Mouse (Mus musculus): ENCODE results near the gene Ssh1. TPM values are rescaled to one million over a fixed set of nuclear protein-coding genes. Genes with fewer than 3 reads are reported as not detected.

Gene Ssh1
- polyA plus RNA-seq (2012; rRNA removed) = 13.7 and 14.6 TPM in 2 replicates

DNA sequence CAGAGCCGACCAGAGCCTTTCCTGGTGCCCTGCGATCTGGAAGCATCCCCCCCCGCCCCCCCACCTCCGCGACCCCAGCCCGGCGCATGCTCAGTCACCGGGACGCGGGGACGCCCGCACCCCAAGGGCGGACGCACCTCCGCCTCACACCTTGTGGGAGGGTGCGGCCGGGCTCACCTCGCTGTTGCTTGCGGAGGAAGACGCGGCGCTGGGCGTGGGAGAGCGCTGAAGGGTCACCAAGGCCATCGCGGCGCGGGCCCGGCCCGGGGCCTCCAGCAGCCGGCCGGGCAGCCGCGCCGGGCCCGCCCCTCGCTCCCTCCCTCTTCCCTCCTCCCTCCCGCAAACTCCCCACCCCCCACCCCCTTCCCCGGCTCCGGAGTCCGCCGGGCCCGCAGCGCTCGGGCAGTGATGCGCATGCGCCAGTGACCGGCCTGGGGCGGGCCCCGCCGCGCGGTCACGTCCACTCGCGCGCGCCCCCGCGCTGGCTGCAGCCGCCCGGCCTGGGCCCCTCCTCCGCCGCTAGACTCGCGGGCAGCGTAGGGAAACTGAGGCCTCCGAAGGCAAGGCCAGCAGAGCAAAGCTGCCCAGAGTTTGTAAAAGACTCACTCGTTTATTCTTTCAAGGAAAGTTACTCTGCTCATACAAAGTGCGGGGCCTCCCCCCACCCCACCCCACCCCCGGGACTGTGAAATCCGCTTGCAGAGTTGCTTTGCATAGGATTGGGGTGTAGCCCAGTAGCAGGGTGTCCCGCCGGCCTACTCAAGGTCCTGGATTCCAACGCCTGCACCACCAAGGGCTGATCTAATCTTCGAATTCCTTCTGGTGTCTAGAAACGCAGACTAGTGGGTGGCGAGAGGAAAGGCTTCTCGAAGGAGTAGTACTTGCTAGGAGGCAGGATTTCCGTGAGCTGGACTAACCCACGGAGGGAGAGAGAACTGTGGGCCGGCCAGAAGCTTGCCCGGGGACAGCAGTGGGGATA, at the start of gene Ssh1:
TSS of gene Ssh1 (minus strand) at position 408 of the 979 bp plus-strand sequence.

DNA sequence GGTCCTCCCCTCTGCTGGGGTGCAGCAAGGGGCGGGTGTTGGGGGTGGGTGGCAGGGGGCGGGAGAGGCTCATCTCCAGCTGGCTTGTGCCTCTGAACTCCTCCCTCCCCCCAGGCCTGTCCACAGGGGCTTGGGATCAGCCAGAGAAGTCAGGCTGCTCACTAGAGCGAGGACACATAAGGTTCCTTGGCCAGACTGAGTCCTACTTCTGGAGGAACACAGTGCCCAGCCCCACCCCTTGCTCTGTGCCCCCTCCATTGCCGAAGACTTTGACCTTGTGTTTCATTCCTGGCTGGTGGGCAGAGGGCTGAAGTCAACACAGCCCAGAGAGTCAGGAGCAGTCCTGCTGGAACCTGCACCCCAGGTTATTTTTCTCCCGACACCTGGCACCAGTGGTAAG, 9.8 kb upstream of the Ssh1 start, which contains the start of gene Dao:
TSS of gene Dao (plus strand) at position 162 of the 400 bp plus-strand sequence.

DNA sequence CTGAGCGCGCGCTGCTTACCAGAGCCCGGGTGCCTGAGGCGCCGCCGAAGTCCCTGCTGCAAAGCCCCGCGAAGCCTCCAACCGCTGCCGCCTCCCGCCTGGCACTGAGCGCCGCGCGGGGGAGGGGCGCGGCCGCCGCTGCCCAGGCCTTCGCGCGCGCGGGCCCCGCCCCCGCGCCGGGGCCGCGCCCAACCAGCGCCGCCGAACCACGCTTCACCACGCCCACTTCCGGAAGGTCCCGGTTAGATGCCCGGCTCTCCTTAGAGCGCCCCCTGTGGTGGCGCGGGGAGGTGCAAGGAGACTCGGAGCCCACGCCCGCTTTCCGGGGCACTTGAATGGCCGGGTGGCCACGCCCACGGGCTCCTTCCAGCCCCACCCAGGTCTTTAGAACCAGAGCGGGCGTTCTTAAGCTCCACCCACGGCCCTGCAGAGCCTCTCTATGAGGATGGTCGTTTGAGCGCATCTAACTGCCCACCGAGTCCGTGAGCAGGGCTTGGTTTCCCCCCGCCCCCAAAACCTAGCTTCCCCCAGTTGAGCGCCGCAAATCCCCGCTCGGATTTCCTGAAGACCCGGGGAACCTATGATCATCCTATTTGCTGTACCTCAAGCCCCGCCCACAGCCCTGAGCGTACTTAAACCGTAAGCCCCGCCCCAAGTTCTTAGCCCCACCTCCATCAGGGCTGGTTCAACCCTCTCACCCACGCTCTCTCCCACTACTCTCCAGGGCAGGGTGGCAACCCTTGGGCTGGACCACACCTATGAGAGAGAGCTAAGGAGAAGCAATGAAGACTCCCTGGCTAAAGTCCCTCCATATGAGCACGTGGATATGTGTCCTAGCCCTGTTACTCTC, 84.9 kb downstream of the Ssh1 start, which contains the start of gene Coro1c:
TSS of gene Coro1c (minus strand) at position 167 of the 850 bp plus-strand sequence.

Other genes with a start within 250 kb of the Ssh1 start
- gene Sart3, start 221.4 kb downstream of the Ssh1 start, polyA plus RNA-seq (2012; rRNA removed) = 60.8 and 62.6 TPM in 2 replicates
- 88.8 and 93.8 TPM in 2 replicates for gene Iscu, start 221.1 kb downstream of the Ssh1 start, polyA plus RNA-seq (2012; rRNA removed)
- gene Tmem119, start 193.4 kb downstream of the Ssh1 start, polyA plus RNA-seq (2012; rRNA removed) = 6.7 and 14.2 TPM in 2 replicates
- gene Selplg, start 161.2 kb downstream of the Ssh1 start, polyA plus RNA-seq (2012; rRNA removed) = 1.5 TPM in 2 replicates
- 150 and 179 TPM in 2 replicates for gene Coro1c, start 85.1 kb downstream of the Ssh1 start, polyA plus RNA-seq (2012; rRNA removed)
- gene Dao, start 9.8 kb upstream of the Ssh1 start, polyA plus RNA-seq (2012; rRNA removed) = not detected in 2 replicates
- 33.6 and 35.0 TPM in 2 replicates for gene Usp30, start 71.6 kb upstream of the Ssh1 start, polyA plus RNA-seq (2012; rRNA removed)
- 48.3 and 52.9 TPM in 2 replicates for gene Svop, start 97.7 kb upstream of the Ssh1 start, polyA plus RNA-seq (2012; rRNA removed)
- gene Alkbh2, start 134.3 kb upstream of the Ssh1 start, polyA plus RNA-seq (2012; rRNA removed) = 12.1 and 12.9 TPM in 2 replicates
- 14.3 and 14.8 TPM in 2 replicates for gene Ung, start 136.5 kb upstream of the Ssh1 start, polyA plus RNA-seq (2012; rRNA removed)
- gene Acacb, start 152.6 kb upstream of the Ssh1 start, polyA plus RNA-seq (2012; rRNA removed) = 3.2 and 4.4 TPM in 2 replicates

Data from central nervous system, embryonic 14 days (tissue).